Mouse (Mus musculus): ENCODE data around the gene Olfr702. TPM values are rescaled to one million over a fixed set of nuclear protein-coding genes. Genes with fewer than 3 reads are reported as not detected.

Olfr702 gene
- polyA plus RNA-seq (2015; fragmentation: Nextera tagmentation; extraction: Ambion mirVana), result not detected in 2 replicates

DNA sequence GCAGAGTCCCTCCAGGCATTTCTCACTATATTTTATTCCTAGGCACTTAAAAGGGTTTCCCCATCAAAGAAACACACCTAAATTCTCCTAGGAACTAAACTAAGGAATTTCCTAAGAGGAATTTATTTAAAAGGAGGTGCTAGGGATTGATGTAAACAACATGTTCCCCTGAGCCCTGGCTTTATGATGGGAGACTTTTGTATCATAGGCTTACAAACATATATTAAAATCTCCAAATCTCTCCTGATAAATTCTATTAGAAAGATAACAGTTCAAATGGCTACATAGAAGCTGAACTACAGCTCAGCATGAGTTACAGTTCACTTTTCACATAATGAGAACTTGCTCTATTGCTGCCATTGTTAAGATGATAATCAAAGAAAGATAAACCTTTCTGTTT lies at the start of gene Olfr702:
Gene Olfr702 (minus strand): TSS at position 101 of the 400 bp plus-strand sequence.
- H3K4me3 ChIP-seq, result no peak within 1 kb of the TSS
- ATAC-seq (ENCODE audit: insufficient number of reproducible peaks, insufficient read depth, low FRiP score, low TSS enrichment, low read depth), result no peak
- H3K9me3 ChIP-seq, result no peaks in the 10 kb centered on the region
- no peak within 1 kb of the TSS for H3K9ac ChIP-seq
- no peaks in the 10 kb centered on the region for H3K27me3 ChIP-seq
- no peaks in the 10 kb centered on the region for H3K4me1 ChIP-seq
- H3K27ac ChIP-seq, result no peak within 1 kb of the TSS
- H3K36me3 ChIP-seq, result no peaks in the 10 kb centered on the region
- no peak within 1 kb of the TSS for H3K4me2 ChIP-seq

DNA sequence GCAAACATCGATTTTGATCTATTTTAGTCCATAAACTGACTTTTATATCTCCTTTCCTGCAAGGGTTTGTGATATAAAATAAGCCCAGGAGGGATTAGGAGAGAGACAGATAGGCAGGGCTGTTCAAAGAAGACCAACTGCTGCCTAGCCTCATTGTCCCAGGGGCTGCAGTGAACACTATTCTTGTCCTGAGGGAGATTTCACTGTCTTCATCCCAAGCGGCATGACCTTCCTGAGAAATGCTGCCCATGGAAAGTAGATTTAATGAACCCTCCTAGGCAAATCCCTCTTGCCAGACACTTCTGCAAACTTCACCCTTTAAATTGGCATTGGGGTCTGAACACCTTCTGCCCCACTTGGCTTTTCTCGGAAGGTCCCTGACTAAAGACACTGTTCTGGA lies 43.1 kb upstream of the Olfr702 start, which contains the start of gene Olfr705:
Gene Olfr705 (minus strand): TSS at position 101 of the 400 bp plus-strand sequence.
- H3K36me3 ChIP-seq, result no peaks in the 10 kb centered on the region
- H3K4me3 ChIP-seq, result no peak within 1 kb of the TSS
- no peak within 1 kb of the TSS for H3K27ac ChIP-seq
- no peak within 1 kb of the TSS for H3K4me2 ChIP-seq
- H3K4me1 ChIP-seq, result no peaks in the 10 kb centered on the region
- no peak for ATAC-seq (ENCODE audit: insufficient number of reproducible peaks, insufficient read depth, low FRiP score, low TSS enrichment, low read depth)
- H3K27me3 ChIP-seq, result no peaks in the 10 kb centered on the region
- no peaks in the 10 kb centered on the region for H3K9me3 ChIP-seq
- no peak within 1 kb of the TSS for H3K9ac ChIP-seq
- 80% methylated on average over 3 of the region's 3 CpGs for WGBS

DNA sequence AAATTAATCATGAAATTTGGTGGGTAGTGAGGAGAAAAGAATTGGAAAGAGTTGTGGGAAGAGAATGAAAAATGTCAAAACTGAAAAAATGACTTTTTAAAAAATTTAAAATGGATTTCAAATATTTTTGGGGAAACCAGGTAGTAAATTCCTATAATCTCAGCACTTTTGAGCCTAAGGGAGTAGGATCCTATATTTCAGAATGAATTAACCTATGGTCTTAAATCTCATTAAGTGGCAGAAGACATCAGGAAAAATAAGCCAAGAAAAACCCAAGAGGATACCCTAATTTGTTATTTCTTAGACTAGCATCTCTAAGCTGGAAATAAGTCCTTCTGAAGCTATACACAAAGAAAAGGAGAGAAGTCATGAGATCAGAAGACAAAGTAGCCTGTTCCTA lies 29.2 kb upstream of the Olfr702 start, which contains the start of gene Olfr704:
Gene Olfr704 (plus strand): TSS at position 301 of the 400 bp plus-strand sequence.
- no peak within 1 kb of the TSS for H3K4me2 ChIP-seq
- H3K9ac ChIP-seq, result no peak within 1 kb of the TSS
- no peak within 1 kb of the TSS for H3K27ac ChIP-seq
- H3K4me3 ChIP-seq, result no peak within 1 kb of the TSS
- H3K36me3 ChIP-seq, result no peaks in the 10 kb centered on the region
- H3K4me1 ChIP-seq, result no peaks in the 10 kb centered on the region
- no peak for ATAC-seq (ENCODE audit: insufficient number of reproducible peaks, insufficient read depth, low FRiP score, low TSS enrichment, low read depth)
- H3K27me3 ChIP-seq, result no peaks in the 10 kb centered on the region
- H3K9me3 ChIP-seq, result no peaks in the 10 kb centered on the region

DNA sequence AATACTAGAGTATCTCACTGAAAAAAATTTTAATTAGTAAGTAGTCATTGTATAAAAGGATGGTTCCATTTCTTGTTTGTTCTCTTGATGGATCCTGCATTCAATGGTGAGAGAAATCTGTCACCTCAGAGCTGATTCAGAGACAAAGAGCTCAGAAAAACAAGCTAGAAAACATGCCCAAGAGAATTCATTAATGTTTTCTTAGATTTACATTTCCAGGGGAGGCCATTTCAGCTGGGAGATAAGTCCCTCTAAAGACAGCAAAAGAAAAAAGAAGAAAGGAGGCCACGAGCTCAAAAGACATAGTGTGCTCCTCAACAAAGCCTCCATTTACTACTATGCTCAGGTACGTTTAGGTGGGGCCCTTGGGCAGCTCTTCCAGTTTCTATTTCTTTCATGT lies 9.4 kb upstream of the Olfr702 start, which contains the start of gene Olfr703:
Gene Olfr703 (plus strand): TSS at position 301 of the 400 bp plus-strand sequence.
- no peaks in the 10 kb centered on the region for H3K9me3 ChIP-seq
- no peak within 1 kb of the TSS for H3K4me2 ChIP-seq
- H3K9ac ChIP-seq, result no peak within 1 kb of the TSS
- WGBS, result 58% methylated on average over 2 of the region's 2 CpGs
- H3K27ac ChIP-seq, result no peak within 1 kb of the TSS
- H3K27me3 ChIP-seq, result no peaks in the 10 kb centered on the region
- H3K36me3 ChIP-seq, result no peaks in the 10 kb centered on the region
- H3K4me1 ChIP-seq, result no peaks in the 10 kb centered on the region
- no peak for ATAC-seq (ENCODE audit: insufficient number of reproducible peaks, insufficient read depth, low FRiP score, low TSS enrichment, low read depth)
- no peak within 1 kb of the TSS for H3K4me3 ChIP-seq

DNA sequence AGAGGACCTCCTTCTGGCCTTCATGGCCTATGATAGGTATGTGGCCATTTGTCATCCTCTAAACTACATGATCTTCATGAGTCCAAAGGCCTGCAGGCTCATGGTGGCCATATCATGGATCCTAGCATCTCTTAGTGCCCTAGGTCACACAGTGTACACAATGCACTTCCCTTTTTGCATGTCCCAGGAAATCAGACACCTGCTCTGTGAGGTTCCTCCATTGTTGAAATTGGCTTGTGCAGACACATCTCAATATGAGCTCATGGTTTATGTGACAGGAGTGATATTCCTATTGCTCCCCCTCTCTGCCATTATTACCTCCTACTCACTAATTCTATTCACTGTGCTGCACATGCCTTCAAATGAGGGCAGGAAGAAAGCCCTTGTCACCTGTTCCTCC lies 15.3 kb downstream of the Olfr702 start:
- Histone ChIP-seq H3K36me3 (no peaks in the 10 kb centered on the region), H3K27ac (no peak overlapping the region), H3K27me3 (no peaks in the 10 kb centered on the region), H3K9me3 (no peaks in the 10 kb centered on the region), H3K9ac (no peak overlapping the region), H3K4me3 (no peak overlapping the region), H3K4me1 (no peaks in the 10 kb centered on the region), H3K4me2 (no peak overlapping the region)
- no peak for ATAC-seq (ENCODE audit: insufficient number of reproducible peaks, insufficient read depth, low FRiP score, low TSS enrichment, low read depth)

DNA sequence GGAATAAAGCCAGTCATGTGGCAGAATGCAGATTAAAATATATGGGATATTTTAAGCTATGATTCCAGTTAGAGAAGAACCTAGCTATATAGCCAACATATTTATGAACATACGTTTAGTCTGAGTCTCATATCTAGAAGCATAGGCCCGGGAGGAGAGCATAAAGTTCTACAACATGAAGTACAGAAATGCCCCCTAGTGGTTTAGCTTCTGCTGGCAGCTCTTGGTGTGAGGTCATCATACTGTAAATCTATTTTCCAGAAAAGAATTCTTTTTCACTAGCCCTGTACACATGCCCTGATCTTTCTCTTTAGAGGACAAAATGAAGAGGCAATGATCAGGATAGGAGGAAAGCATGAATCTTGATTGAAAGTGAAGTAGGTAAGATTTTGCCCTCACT lies 17.9 kb downstream of the Olfr702 start:
- H3K4me3 ChIP-seq, result no peak overlapping the region
- no peaks in the 10 kb centered on the region for H3K4me1 ChIP-seq
- H3K36me3 ChIP-seq, result no peaks in the 10 kb centered on the region
- no peak overlapping the region for H3K4me2 ChIP-seq
- no peaks in the 10 kb centered on the region for H3K9me3 ChIP-seq
- 53% methylated on average over 2 of the region's 2 CpGs for WGBS
- no peaks in the 10 kb centered on the region for H3K27me3 ChIP-seq
- H3K9ac ChIP-seq, result no peak overlapping the region
- ATAC-seq (ENCODE audit: insufficient number of reproducible peaks, insufficient read depth, low FRiP score, low TSS enrichment, low read depth), result no peak
- no peak overlapping the region for H3K27ac ChIP-seq

DNA sequence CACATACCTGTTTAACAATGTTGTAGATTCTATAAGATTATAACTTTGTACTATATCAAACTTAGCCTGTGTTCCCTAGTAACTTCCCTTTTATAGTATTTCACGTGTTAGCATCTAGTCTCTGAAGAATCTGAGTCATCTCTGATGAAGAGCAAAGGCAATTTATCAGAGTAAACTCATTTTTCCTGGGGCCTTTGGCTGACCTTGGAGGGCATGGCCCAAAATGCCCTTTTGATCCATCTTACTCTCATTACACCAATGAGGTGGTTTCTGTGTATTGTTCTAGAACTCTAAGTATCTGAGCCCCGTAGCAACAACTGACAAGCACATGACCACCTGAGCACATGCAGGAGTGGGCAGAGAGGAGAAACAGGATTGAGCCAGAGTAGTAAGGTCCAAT lies 19.9 kb downstream of the Olfr702 start, which contains the start of gene Olfr701:
Gene Olfr701 (plus strand): TSS at position 301 of the 400 bp plus-strand sequence.
- H3K4me1 ChIP-seq, result no peaks in the 10 kb centered on the region
- H3K4me2 ChIP-seq, result no peak within 1 kb of the TSS
- 74% methylated on average over 2 of the region's 2 CpGs for WGBS

DNA sequence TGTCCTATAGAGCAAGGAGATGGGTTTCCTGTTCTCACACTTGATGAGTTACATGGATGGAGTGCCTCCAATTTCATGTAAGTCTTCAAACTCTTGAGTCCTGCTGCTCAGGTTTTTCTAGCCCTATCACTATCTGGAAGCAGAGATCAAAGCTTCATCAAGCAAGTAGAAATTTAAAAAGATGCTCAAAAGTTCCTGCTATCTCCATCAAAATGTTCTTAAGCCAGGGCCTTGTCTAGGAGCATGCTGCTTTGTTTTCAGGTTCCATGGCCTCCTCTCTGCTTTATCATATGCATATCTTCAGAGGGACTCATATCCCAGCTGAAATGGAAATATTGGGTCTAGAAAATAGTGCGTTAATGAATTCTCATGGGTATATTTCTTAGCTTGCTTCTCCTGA lies 25.0 kb downstream of the Olfr702 start, which contains the start of gene Olfr700:
Gene Olfr700 (minus strand): TSS at position 101 of the 400 bp plus-strand sequence.
- H3K4me2 ChIP-seq, result no peak within 1 kb of the TSS
- ATAC-seq (ENCODE audit: insufficient number of reproducible peaks, insufficient read depth, low FRiP score, low TSS enrichment, low read depth), result no peak

More for the DNA sequence above, 19.9 kb downstream of the Olfr702 start, which contains the start of gene Olfr701:
- no peaks in the 10 kb centered on the region for H3K36me3 ChIP-seq
- no peak for ATAC-seq (ENCODE audit: insufficient number of reproducible peaks, insufficient read depth, low FRiP score, low TSS enrichment, low read depth)
- no peak within 1 kb of the TSS for H3K9ac ChIP-seq
- H3K27ac ChIP-seq, result no peak within 1 kb of the TSS
- H3K4me3 ChIP-seq, result no peak within 1 kb of the TSS
- no peaks in the 10 kb centered on the region for H3K27me3 ChIP-seq
- no peaks in the 10 kb centered on the region for H3K9me3 ChIP-seq

DNA sequence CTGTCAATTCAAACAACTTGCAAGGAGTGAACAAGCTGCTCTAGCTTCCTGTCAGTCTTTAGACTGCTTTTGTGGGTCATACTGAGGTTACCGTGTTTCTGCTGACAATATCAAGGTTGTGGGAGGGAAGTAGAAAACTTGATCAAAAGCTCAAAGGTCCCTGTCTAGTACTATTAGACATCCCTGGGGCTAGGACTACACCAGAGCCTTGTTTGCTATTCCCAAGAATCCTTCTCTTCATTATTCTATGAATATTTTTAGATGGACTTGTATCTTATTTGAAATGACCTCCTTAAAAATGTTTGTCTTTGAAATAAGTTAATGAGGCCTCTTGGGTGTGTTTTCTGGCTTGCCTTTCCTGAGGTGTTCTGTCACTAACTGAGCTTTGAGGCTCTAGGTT lies 40.6 kb downstream of the Olfr702 start, which contains the start of gene Olfr699:
Gene Olfr699 (minus strand): TSS at position 101 of the 400 bp plus-strand sequence.
- Histone ChIP-seq H3K36me3 (no peaks in the 10 kb centered on the region), H3K27ac (no peak within 1 kb of the TSS), H3K4me1 (no peaks in the 10 kb centered on the region), H3K9me3 (no peaks in the 10 kb centered on the region), H3K9ac (no peak within 1 kb of the TSS), H3K4me3 (no peak within 1 kb of the TSS), H3K4me2 (no peak within 1 kb of the TSS), H3K27me3 (no peaks in the 10 kb centered on the region)
- WGBS, result 84% methylated on average over 1 of the region's 1 CpGs
- ATAC-seq (ENCODE audit: insufficient number of reproducible peaks, insufficient read depth, low FRiP score, low TSS enrichment, low read depth), result no peak

More for the DNA sequence above, 25.0 kb downstream of the Olfr702 start, which contains the start of gene Olfr700:
- H3K27me3 ChIP-seq, result no peaks in the 10 kb centered on the region
- no peak within 1 kb of the TSS for H3K4me3 ChIP-seq
- no peaks in the 10 kb centered on the region for H3K9me3 ChIP-seq
- H3K9ac ChIP-seq, result no peak within 1 kb of the TSS
- H3K36me3 ChIP-seq, result no peaks in the 10 kb centered on the region
- H3K27ac ChIP-seq, result no peak within 1 kb of the TSS
- 85% methylated on average over 1 of the region's 1 CpGs for WGBS
- H3K4me1 ChIP-seq, result no peaks in the 10 kb centered on the region

DNA sequence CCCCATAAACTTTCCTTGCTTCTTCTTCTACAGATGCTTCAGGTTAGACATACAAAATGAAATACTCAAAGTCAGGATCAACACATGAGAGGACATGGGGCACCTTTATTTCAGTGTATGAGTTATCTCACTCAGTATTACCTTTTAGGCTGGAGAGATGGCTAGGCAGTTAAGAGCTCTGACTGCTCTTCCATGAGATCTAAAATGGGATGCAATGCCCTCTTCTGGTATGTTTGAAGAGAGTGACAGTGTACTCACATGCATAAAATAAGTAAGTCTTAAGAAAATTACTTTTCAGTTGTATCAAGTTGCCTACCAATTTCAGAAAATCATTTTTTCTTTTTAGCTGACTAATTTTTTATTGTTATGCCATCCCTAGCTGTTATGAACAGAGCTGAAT lies 45.4 kb downstream of the Olfr702 start:
- no peak for ATAC-seq (ENCODE audit: insufficient number of reproducible peaks, insufficient read depth, low FRiP score, low TSS enrichment, low read depth)
- Histone ChIP-seq H3K9ac (no peak overlapping the region), H3K9me3 (no peaks in the 10 kb centered on the region), H3K4me2 (no peak overlapping the region), H3K36me3 (no peaks in the 10 kb centered on the region), H3K4me1 (no peaks in the 10 kb centered on the region), H3K4me3 (no peak overlapping the region), H3K27me3 (no peaks in the 10 kb centered on the region), H3K27ac (no peak overlapping the region)

All from embryonic facial prominence, embryonic 13.5 days (tissue).